Mouse (Mus musculus) lung, embryonic 14.5 days (tissue): ENCODE measurements at regions not wholly inside any gene's neighbourhood (a gene's known extent, or its start where the extent isn't known, plus 50 kb on each side); places are given as distances from the start of the nearest gene placed in this dataset.

Source experiments
- ATAC-seq: fragments of 200-750 bp; cut with Nextera tagmentation; 2 replicates; pipeline ENCODE4 v1.8.0; 2017; ENCODE audit warnings: mild to moderate bottlenecking, moderate TSS enrichment, moderate library complexity; ENCODE audit not compliant: insufficient read depth
- DNase-seq: peaks from one replicate; pipeline ENCODE4 v3.0.0-alpha.2; 2015
- H3K27ac ChIP-seq: fragments of 300-500 bp; sonication (generic); 2 replicates; pipeline ENCODE4 v1.5.1; 2014; ENCODE audit warnings: low read depth, mild to moderate bottlenecking, moderate library complexity
- H3K27me3 ChIP-seq: fragments of 300-500 bp; sonication (generic); 2 replicates; pipeline ENCODE4 v1.6.1; 2014; ENCODE audit warnings: low read length, control low read depth; ENCODE audit not compliant: insufficient read depth
- H3K36me3 ChIP-seq: fragments of 300-500 bp; sonication (generic); 2 replicates; pipeline ENCODE4 v1.6.1; 2014; ENCODE audit warnings: control low read depth; ENCODE audit not compliant: insufficient read depth
- H3K4me1 ChIP-seq: fragments of 300-500 bp; sonication (generic); 2 replicates; pipeline ENCODE4 v1.6.1; 2014; ENCODE audit warnings: antibody characterized with exemption, control low read depth; ENCODE audit not compliant: insufficient read depth
- H3K4me2 ChIP-seq: fragments of 300-500 bp; sonication (generic); 2 replicates; pipeline ENCODE4 v1.6.1; 2014; ENCODE audit warnings: mild to moderate bottlenecking
- H3K4me3 ChIP-seq: fragments of 300-500 bp; sonication (generic); 2 replicates; pipeline ENCODE4 v1.5.1; 2014; ENCODE audit warnings: low read depth, low read length
- H3K9ac ChIP-seq: fragments of 300-500 bp; sonication (generic); 2 replicates; pipeline ENCODE4 v1.6.1; 2014
- H3K9me3 ChIP-seq: fragments of 300-500 bp; sonication (generic); 2 replicates; pipeline ENCODE4 v1.6.1; 2016; ENCODE audit warnings: low read depth, low read length, control low read depth
- CTCF ChIP-seq: IDR thresholded peaks from 2 replicates; pipeline ENCODE4 v1.5.1; 2016; ENCODE audit warnings: antibody characterized with exemption, low read depth
- WGBS: fragments of 180-500 bp; shearing (Covaris S2); extraction: QIAGEN DNeasy Blood & Tissue Kit; methylation state at CpG from one replicate; pipeline ENCODE4 v1.1.7; 2014; 5-methylcytosine and 5-hydroxymethylcytosine counted together

- no peaks in the 10 kb centered on the region for H3K9me3 ChIP-seq
- H3K27me3 ChIP-seq = no peaks in the 10 kb centered on the region
- no peak overlapping the region for H3K4me2 ChIP-seq
- no peak overlapping the region for H3K4me3 ChIP-seq
- no peaks in the 10 kb centered on the region for H3K4me1 ChIP-seq
- TF ChIP-seq CTCF = no peak
- ATAC-seq (no peak), DNase-seq (no peak)
- H3K36me3 ChIP-seq = no peaks in the 10 kb centered on the region
- H3K27ac ChIP-seq = no peak overlapping the region
- no peak overlapping the region for H3K9ac ChIP-seq
Measured at GRCm38 (mm10) chr1:129055252-129055651, 217.8 kb upstream of the Thsd7b start.

- ATAC-seq (no peak), DNase-seq (no peak)
- H3K36me3 ChIP-seq = no peaks in the 10 kb centered on the region
- no peak overlapping the region for H3K4me2 ChIP-seq
- H3K9me3 ChIP-seq = no peaks in the 10 kb centered on the region
- 78% methylated on average over 5 of the region's 5 CpGs for WGBS
- H3K9ac ChIP-seq = no peak overlapping the region
- no peak for TF ChIP-seq CTCF
- H3K27me3 ChIP-seq = no peaks in the 10 kb centered on the region
- no peak overlapping the region for H3K27ac ChIP-seq
- no peak overlapping the region for H3K4me3 ChIP-seq
- H3K4me1 ChIP-seq = no peaks in the 10 kb centered on the region
Measured at GRCm38 (mm10) chr1:129033707-129034106, 239.4 kb upstream of the Thsd7b start.

- no peak for ATAC-seq
- no peaks in the 10 kb centered on the region for H3K9me3 ChIP-seq
- H3K4me2 ChIP-seq = no peak overlapping the region
- 79% methylated on average over 1 of the region's 1 CpGs for WGBS
- no peak overlapping the region for H3K27ac ChIP-seq
- no peaks in the 10 kb centered on the region for H3K27me3 ChIP-seq
- TF ChIP-seq CTCF = no peak
- no peaks in the 10 kb centered on the region for H3K4me1 ChIP-seq
- no peak for DNase-seq
- no peaks in the 10 kb centered on the region for H3K36me3 ChIP-seq
- no peak overlapping the region for H3K4me3 ChIP-seq
- no peak overlapping the region for H3K9ac ChIP-seq
Measured at GRCm38 (mm10) chr1:129005899-129006298, 267.2 kb upstream of the Thsd7b start.

GRCm38 (mm10) chr1:129002286-129002685 lies 270.8 kb upstream of the Thsd7b start:
- H3K4me2 ChIP-seq = no peak overlapping the region
- 56% methylated on average over 2 of the region's 2 CpGs for WGBS
- no peaks in the 10 kb centered on the region for H3K4me1 ChIP-seq
- TF ChIP-seq CTCF = no peak
- no peak overlapping the region for H3K4me3 ChIP-seq
- H3K27ac ChIP-seq = no peak overlapping the region
- ATAC-seq = no peak
- H3K36me3 ChIP-seq = no peaks in the 10 kb centered on the region
- no peak overlapping the region for H3K9ac ChIP-seq
- H3K9me3 ChIP-seq = no peaks in the 10 kb centered on the region
- no peak for DNase-seq
- no peaks in the 10 kb centered on the region for H3K27me3 ChIP-seq

- Histone ChIP-seq H3K9ac (no peak overlapping the region), H3K4me3 (no peak overlapping the region), H3K9me3 (no peaks in the 10 kb centered on the region), H3K27me3 (no peaks in the 10 kb centered on the region), H3K36me3 (no peaks in the 10 kb centered on the region), H3K4me2 (no peak overlapping the region), H3K27ac (no peak overlapping the region), H3K4me1 (no peaks in the 10 kb centered on the region)
- no peak for DNase-seq
- no peak for TF ChIP-seq CTCF
- no peak for ATAC-seq
Measured at GRCm38 (mm10) chr1:129001766-129002165, 271.3 kb upstream of the Thsd7b start.

GRCm38 (mm10) chr1:128999741-129000517 lies 273.2 kb upstream of the Thsd7b start:
- Histone ChIP-seq H3K4me2 (no peak overlapping the region), H3K27ac (no peak overlapping the region), H3K27me3 (no peaks in the 10 kb centered on the region), H3K9ac (no peak overlapping the region), H3K4me3 (no peak overlapping the region), H3K36me3 (no peaks in the 10 kb centered on the region), H3K4me1 (no peaks in the 10 kb centered on the region), H3K9me3 (no peaks in the 10 kb centered on the region)
- WGBS = 60% methylated on average over 5 of the region's 5 CpGs
- DNase-seq (no peak), ATAC-seq (no peak)
- TF ChIP-seq CTCF = no peak

- H3K4me2 ChIP-seq = no peak overlapping the region
- H3K36me3 ChIP-seq = no peaks in the 10 kb centered on the region
- H3K9me3 ChIP-seq = no peaks in the 10 kb centered on the region
- no peaks in the 10 kb centered on the region for H3K4me1 ChIP-seq
- no peak overlapping the region for H3K27ac ChIP-seq
- no peak for ATAC-seq
- no peak overlapping the region for H3K9ac ChIP-seq
- H3K4me3 ChIP-seq = no peak overlapping the region
- 69% methylated on average over 6 of the region's 6 CpGs for WGBS
- no peaks in the 10 kb centered on the region for H3K27me3 ChIP-seq
- no peak for DNase-seq
- no peak for TF ChIP-seq CTCF
Measured at GRCm38 (mm10) chr1:128994655-128995054, 278.4 kb upstream of the Thsd7b start.
